Mouse (Mus musculus): ENCODE data around the gene Prpsap1. TPM values are rescaled to one million over a fixed set of nuclear protein-coding genes. Genes with fewer than 3 reads are reported as not detected.

Prpsap1 gene
- polyA plus RNA-seq, 1 experiment from 2014 or later: 174 TPM

- Histone ChIP-seq H3K27ac (replicated peaks; ENCODE audit: low read depth, low read length) (no peak overlapping the region), H3K27me3 (ENCODE audit: control insufficient read depth, insufficient read depth, low read length) (no peaks in the 10 kb centered on the region), H3K4me3 (replicated peaks; ENCODE audit: low read depth, low read length) (no peak overlapping the region), H3K4me1 (ENCODE audit: control insufficient read depth, insufficient read depth, low read length) (no peaks in the 10 kb centered on the region), H3K9me3 (ENCODE audit: control insufficient read depth, low read length) (no peaks in the 10 kb centered on the region), H3K36me3 (ENCODE audit: control insufficient read depth, insufficient read depth, low read length) (peaks cover 92% of the 10 kb centered on the region), H3K9ac (replicated peaks; ENCODE audit: low read length) (no peak overlapping the region), H3K4me2 (ENCODE audit: low read length) (no peak overlapping the region)
- DNase-seq (no peak), ATAC-seq (ENCODE audit: low FRiP score, low TSS enrichment) (no peak)
- WGBS: 82% methylated on average over 7 of the region's 7 CpGs
Observed at GRCm38 (mm10) chr11:116481776-116482175, 12.2 kb downstream of the Prpsap1 start.

- 97% methylated on average over 8 of the region's 8 CpGs for WGBS
- peaks cover 94% of the 10 kb centered on the region for H3K36me3 ChIP-seq (ENCODE audit: control insufficient read depth, insufficient read depth, low read length)
- no peak overlapping the region for H3K9ac ChIP-seq (replicated peaks; ENCODE audit: low read length)
- no peak overlapping the region for H3K4me2 ChIP-seq (ENCODE audit: low read length)
- no peaks in the 10 kb centered on the region for H3K27me3 ChIP-seq (ENCODE audit: control insufficient read depth, insufficient read depth, low read length)
- no peak overlapping the region for H3K27ac ChIP-seq (replicated peaks; ENCODE audit: low read depth, low read length)
- ATAC-seq (ENCODE audit: low FRiP score, low TSS enrichment): no peak
- no peaks in the 10 kb centered on the region for H3K4me1 ChIP-seq (ENCODE audit: control insufficient read depth, insufficient read depth, low read length)
- DNase-seq: no peak
- H3K9me3 ChIP-seq (ENCODE audit: control insufficient read depth, low read length): no peaks in the 10 kb centered on the region
- no peak overlapping the region for H3K4me3 ChIP-seq (replicated peaks; ENCODE audit: low read depth, low read length)
Observed at GRCm38 (mm10) chr11:116480975-116481374, 13.0 kb downstream of the Prpsap1 start.

- DNase-seq (no peak), ATAC-seq (ENCODE audit: low FRiP score, low TSS enrichment) (no peak)
- Histone ChIP-seq H3K9me3 (ENCODE audit: control insufficient read depth, low read length) (no peaks in the 10 kb centered on the region), H3K4me1 (ENCODE audit: control insufficient read depth, insufficient read depth, low read length) (no peaks in the 10 kb centered on the region), H3K27me3 (ENCODE audit: control insufficient read depth, insufficient read depth, low read length) (no peaks in the 10 kb centered on the region), H3K27ac (replicated peaks; ENCODE audit: low read depth, low read length) (no peak overlapping the region), H3K36me3 (ENCODE audit: control insufficient read depth, insufficient read depth, low read length) (peaks cover 94% of the 10 kb centered on the region), H3K4me3 (replicated peaks; ENCODE audit: low read depth, low read length) (no peak overlapping the region), H3K9ac (replicated peaks; ENCODE audit: low read length) (no peak overlapping the region), H3K4me2 (ENCODE audit: low read length) (no peak overlapping the region)
- WGBS: 69% methylated on average over 8 of the region's 8 CpGs
Observed at GRCm38 (mm10) chr11:116479832-116480231, 14.2 kb downstream of the Prpsap1 start.

DNA sequence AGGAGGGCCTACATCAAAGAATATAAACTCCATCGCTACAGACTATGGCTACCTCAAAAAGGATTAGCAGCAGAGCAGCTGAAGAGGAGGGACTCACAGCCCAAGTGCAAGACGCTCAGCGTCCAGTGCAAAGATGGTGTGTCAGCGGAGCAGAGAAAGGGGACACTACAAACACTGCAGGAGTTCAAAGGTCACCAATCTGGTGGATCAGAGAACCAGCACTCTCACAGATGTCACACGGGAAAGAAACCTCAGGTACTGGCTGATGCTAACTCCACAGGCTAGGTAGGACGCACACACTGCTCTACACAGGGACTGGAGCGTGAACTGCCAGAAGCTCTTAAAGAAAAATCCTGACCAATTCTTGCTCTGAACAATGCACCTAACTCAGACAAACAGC lies 15.0 kb downstream of the Prpsap1 start:
- no peaks in the 10 kb centered on the region for H3K4me1 ChIP-seq (ENCODE audit: control insufficient read depth, insufficient read depth, low read length)

DNA sequence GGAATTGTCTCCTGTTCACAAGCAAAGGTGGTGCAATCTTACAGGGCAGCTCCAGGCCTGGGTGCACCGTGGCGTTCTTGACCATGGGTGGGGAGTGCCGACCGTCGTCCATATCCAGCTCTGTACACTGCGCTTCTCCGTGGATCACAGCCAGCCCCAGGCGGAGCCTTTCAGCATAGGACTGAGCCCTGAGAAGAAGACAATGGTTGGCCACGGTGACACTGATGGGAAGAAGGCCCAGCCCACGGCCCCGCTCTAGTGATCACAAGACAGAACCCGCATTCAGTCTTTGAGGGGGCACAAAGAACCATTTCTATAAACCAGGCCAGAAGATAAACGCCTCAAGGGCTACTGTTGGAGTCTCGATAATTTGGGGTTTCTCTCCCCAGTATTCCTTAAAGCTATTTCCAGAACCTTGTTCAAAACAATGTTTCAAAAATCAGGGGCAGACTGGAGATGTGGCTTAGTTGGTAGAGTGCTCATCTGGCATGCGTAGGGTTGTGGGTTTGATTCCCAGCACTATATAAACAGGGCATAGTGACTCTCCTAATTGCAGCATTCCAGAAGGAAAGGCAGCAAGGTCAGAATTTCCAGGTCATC lies 16.7 kb downstream of the Prpsap1 start:
- ATAC-seq (ENCODE audit: low FRiP score, low TSS enrichment) (no peak), DNase-seq (no peak)
- Histone ChIP-seq H3K27me3 (ENCODE audit: control insufficient read depth, insufficient read depth, low read length) (no peaks in the 10 kb centered on the region), H3K9ac (replicated peaks; ENCODE audit: low read length) (no peak overlapping the region), H3K4me2 (ENCODE audit: low read length) (no peak overlapping the region), H3K27ac (replicated peaks; ENCODE audit: low read depth, low read length) (no peak overlapping the region), H3K4me3 (replicated peaks; ENCODE audit: low read depth, low read length) (no peak overlapping the region), H3K36me3 (ENCODE audit: control insufficient read depth, insufficient read depth, low read length) (peaks cover 98% of the 10 kb centered on the region), H3K4me1 (ENCODE audit: control insufficient read depth, insufficient read depth, low read length) (no peaks in the 10 kb centered on the region), H3K9me3 (ENCODE audit: control insufficient read depth, low read length) (no peaks in the 10 kb centered on the region)
- 60% methylated on average over 15 of the region's 15 CpGs for WGBS

More for the DNA sequence above, 15.0 kb downstream of the Prpsap1 start:
- no peaks in the 10 kb centered on the region for H3K27me3 ChIP-seq (ENCODE audit: control insufficient read depth, insufficient read depth, low read length)
- H3K9ac ChIP-seq (replicated peaks; ENCODE audit: low read length): no peak overlapping the region
- DNase-seq (no peak), ATAC-seq (ENCODE audit: low FRiP score, low TSS enrichment) (no peak)
- WGBS: 63% methylated on average over 7 of the region's 7 CpGs
- H3K36me3 ChIP-seq (ENCODE audit: control insufficient read depth, insufficient read depth, low read length): peaks cover 93% of the 10 kb centered on the region
- H3K4me3 ChIP-seq (replicated peaks; ENCODE audit: low read depth, low read length): no peak overlapping the region
- H3K27ac ChIP-seq (replicated peaks; ENCODE audit: low read depth, low read length): no peak overlapping the region
- H3K9me3 ChIP-seq (ENCODE audit: control insufficient read depth, low read length): no peaks in the 10 kb centered on the region
- no peak overlapping the region for H3K4me2 ChIP-seq (ENCODE audit: low read length)

GRCm38 (mm10) chr11:116476696-116477095 lies 17.3 kb downstream of the Prpsap1 start:
- DNase-seq (no peak), ATAC-seq (ENCODE audit: low FRiP score, low TSS enrichment) (no peak)
- no peaks in the 10 kb centered on the region for H3K4me1 ChIP-seq (ENCODE audit: control insufficient read depth, insufficient read depth, low read length)
- no peak overlapping the region for H3K4me2 ChIP-seq (ENCODE audit: low read length)
- no peak overlapping the region for H3K9ac ChIP-seq (replicated peaks; ENCODE audit: low read length)
- H3K27me3 ChIP-seq (ENCODE audit: control insufficient read depth, insufficient read depth, low read length): no peaks in the 10 kb centered on the region
- H3K36me3 ChIP-seq (ENCODE audit: control insufficient read depth, insufficient read depth, low read length): peaks cover 98% of the 10 kb centered on the region
- H3K27ac ChIP-seq (replicated peaks; ENCODE audit: low read depth, low read length): no peak overlapping the region
- no peak overlapping the region for H3K4me3 ChIP-seq (replicated peaks; ENCODE audit: low read depth, low read length)
- no peaks in the 10 kb centered on the region for H3K9me3 ChIP-seq (ENCODE audit: control insufficient read depth, low read length)
- 91% methylated on average over 6 of the region's 6 CpGs for WGBS

DNA sequence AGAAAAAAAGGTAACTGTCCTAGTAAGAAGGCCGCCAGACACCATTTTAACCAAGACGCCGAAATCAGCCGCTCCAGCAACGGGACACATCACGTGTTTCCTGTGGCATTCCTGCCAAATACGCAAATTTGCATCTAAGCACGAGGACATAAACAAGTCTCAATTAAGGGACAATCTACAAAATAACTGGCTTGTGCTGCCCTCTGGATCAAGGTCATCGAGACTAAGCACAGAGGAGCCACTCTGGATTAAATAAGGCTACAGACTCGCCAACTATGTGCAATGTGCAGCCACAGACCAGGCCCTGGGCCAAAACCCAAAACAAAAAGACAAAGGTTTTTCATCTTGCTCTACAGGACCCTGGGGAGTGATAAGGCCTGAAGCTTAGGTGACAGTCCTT lies 18.0 kb downstream of the Prpsap1 start:
- no peak overlapping the region for H3K9ac ChIP-seq (replicated peaks; ENCODE audit: low read length)
- no peak overlapping the region for H3K27ac ChIP-seq (replicated peaks; ENCODE audit: low read depth, low read length)
- no peak overlapping the region for H3K4me3 ChIP-seq (replicated peaks; ENCODE audit: low read depth, low read length)
- peaks cover 98% of the 10 kb centered on the region for H3K36me3 ChIP-seq (ENCODE audit: control insufficient read depth, insufficient read depth, low read length)
- no peak overlapping the region for H3K4me2 ChIP-seq (ENCODE audit: low read length)
- WGBS: 92% methylated on average over 10 of the region's 10 CpGs
- H3K9me3 ChIP-seq (ENCODE audit: control insufficient read depth, low read length): no peaks in the 10 kb centered on the region
- H3K27me3 ChIP-seq (ENCODE audit: control insufficient read depth, insufficient read depth, low read length): no peaks in the 10 kb centered on the region
- DNase-seq: no peak
- no peaks in the 10 kb centered on the region for H3K4me1 ChIP-seq (ENCODE audit: control insufficient read depth, insufficient read depth, low read length)
- ATAC-seq (ENCODE audit: low FRiP score, low TSS enrichment): no peak

GRCm38 (mm10) chr11:116472275-116472674 lies 21.7 kb downstream of the Prpsap1 start:
- no peaks in the 10 kb centered on the region for H3K9me3 ChIP-seq (ENCODE audit: control insufficient read depth, low read length)
- DNase-seq (no peak), ATAC-seq (ENCODE audit: low FRiP score, low TSS enrichment) (no peak)
- H3K4me1 ChIP-seq (ENCODE audit: control insufficient read depth, insufficient read depth, low read length): no peaks in the 10 kb centered on the region
- H3K27ac ChIP-seq (replicated peaks; ENCODE audit: low read depth, low read length): no peak overlapping the region
- no peak overlapping the region for H3K4me3 ChIP-seq (replicated peaks; ENCODE audit: low read depth, low read length)
- H3K27me3 ChIP-seq (ENCODE audit: control insufficient read depth, insufficient read depth, low read length): no peaks in the 10 kb centered on the region
- H3K9ac ChIP-seq (replicated peaks; ENCODE audit: low read length): no peak overlapping the region
- no peak overlapping the region for H3K4me2 ChIP-seq (ENCODE audit: low read length)
- H3K36me3 ChIP-seq (ENCODE audit: control insufficient read depth, insufficient read depth, low read length): peaks cover 76% of the 10 kb centered on the region
- WGBS: 85% methylated on average over 4 of the region's 4 CpGs

GRCm38 (mm10) chr11:116470896-116471295 lies 23.1 kb downstream of the Prpsap1 start:
- Histone ChIP-seq H3K4me2 (ENCODE audit: low read length) (no peak overlapping the region), H3K4me3 (replicated peaks; ENCODE audit: low read depth, low read length) (no peak overlapping the region), H3K9me3 (ENCODE audit: control insufficient read depth, low read length) (no peaks in the 10 kb centered on the region), H3K9ac (replicated peaks; ENCODE audit: low read length) (no peak overlapping the region), H3K27me3 (ENCODE audit: control insufficient read depth, insufficient read depth, low read length) (no peaks in the 10 kb centered on the region), H3K27ac (replicated peaks; ENCODE audit: low read depth, low read length) (no peak overlapping the region), H3K36me3 (ENCODE audit: control insufficient read depth, insufficient read depth, low read length) (peaks cover 63% of the 10 kb centered on the region), H3K4me1 (ENCODE audit: control insufficient read depth, insufficient read depth, low read length) (no peaks in the 10 kb centered on the region)
- no peak for ATAC-seq (ENCODE audit: low FRiP score, low TSS enrichment)
- DNase-seq: no peak
- 90% methylated on average over 4 of the region's 4 CpGs for WGBS
